Mouse (Mus musculus) MEL (cell line): Measurements from ENCODE around the gene Mrps9.

Experiments used
- CTCF ChIP-seq, 3 experiments: IDR thresholded peaks in 2 of 3; conservative IDR thresholded peaks in 1 of 3; 2 replicates each; pipeline ENCODE4 v1.5.1; 2011 to 2012; ENCODE audit warnings: low read length in 3 of 3, low read depth in 2 of 3, mild to moderate bottlenecking in 2 of 3, improper control_type of control experiment in 1 of 3, inconsistent platforms in 1 of 3, mixed read lengths in 1 of 3, moderate library complexity in 1 of 3; ENCODE audit not compliant: control insufficient read depth in 1 of 3, insufficient read depth in 1 of 3, poor library complexity in 1 of 3, severe bottlenecking in 1 of 3
- GATA1 ChIP-seq: IDR thresholded peaks from 2 replicates; pipeline ENCODE4 v1.6.1; 2011; ENCODE audit warnings: low read depth, low read length, improper control_type of control experiment
- MAX ChIP-seq: IDR thresholded peaks from 2 replicates; pipeline ENCODE4 v1.6.1; 2011; ENCODE audit warnings: low read length, improper control_type of control experiment
- MXI1 ChIP-seq: IDR thresholded peaks from 2 replicates; pipeline ENCODE4 v1.6.1; 2011; ENCODE audit warnings: mild to moderate bottlenecking, low read depth, low read length, improper control_type of control experiment
- TAL1 ChIP-seq: IDR thresholded peaks from 2 replicates; pipeline ENCODE4 v1.6.1; 2012; ENCODE audit warnings: mild to moderate bottlenecking, inconsistent platforms, low read length, moderate library complexity, mixed read lengths
- ZC3H11A ChIP-seq: IDR thresholded peaks from 2 replicates; pipeline ENCODE4 v1.6.1; 2012; ENCODE audit warnings: low read depth, mild to moderate bottlenecking, inconsistent platforms, low read length, improper control_type of control experiment

GRCm38 (mm10) chr1:42878851-42879250 is 27.8 kb downstream of the Mrps9 start:
- TF ChIP-seq TAL1 (no peak), ZC3H11A (no peak), MXI1 (no peak), CTCF (IDR thresholded peaks at IDR 0.05 in 2 of 3, conservative IDR thresholded peaks at IDR 0.05 in 1 of 3; ENCODE audit: control insufficient read depth in 1 of 3, insufficient read depth in 1 of 3, low read depth in 2 of 3, low read length in 3 of 3, poor library complexity in 1 of 3, severe bottlenecking in 1 of 3) (no peak), GATA1 (no peak), MAX (no peak)
